Mouse (Mus musculus) gastrocnemius, postnatal 14 days (tissue): Measurements from ENCODE around the gene Dcun1d2. TPM values are rescaled to one million over a fixed set of nuclear protein-coding genes. Genes with fewer than 3 reads are reported as not detected.
"Not testable (repeated sequence)": the region's sequence is repeated elsewhere in the genome, so short reads cannot be mapped to it uniquely, and the experiment has no call there.

ENCODE experiments used
- DNase-seq: peaks from one replicate; pipeline ENCODE4 v3.0.0; 2021; ENCODE audit warnings: mixed read lengths
- intact Hi-C: fragments of 180-260 bp; cut with DNase I; formaldehyde crosslinking; loops from one replicate; pipeline ENCODE4 v1.15.1; 2025; ENCODE audit warnings: low total_unique reads
- long read RNA-seq, 2 experiments: library from polyadenylated mRNA; stranded (forward); transcript quantifications; one replicate each; pipeline ENCODE4 v2.0.0; 2021
- total RNA-seq, 2 experiments: library from RNA; stranded (reverse); gene quantifications; 2 replicates each; pipeline ENCODE4 v1.2.3; 2021

Gene Dcun1d2
- total RNA-seq: 10 to 100 TPM; 45.6 to 46.1 TPM
- long read RNA-seq, experiment 1, transcript Dcun1d2-201 (7 exons, 2,748 nt): major isoform, 52 of 73 reads
- long read RNA-seq, experiment 1, partial matches to known transcripts: 8 of 73 reads
- long read RNA-seq, experiment 1, other reads (novel, unspliced or antisense): 6 of 73 reads
- long read RNA-seq, experiment 2, transcript Dcun1d2-201 (7 exons, 2,748 nt): major isoform, 50 of 83 reads
- long read RNA-seq, experiment 2, transcript Dcun1d2-203 (6 exons, 2,937 nt): minor isoform, 6 of 83 reads
- long read RNA-seq, experiment 2, partial matches to known transcripts: 12 of 83 reads
- long read RNA-seq, experiment 2, other reads (novel, unspliced or antisense): 12 of 83 reads

- peak; percentile 96 for DNase-seq
- intact Hi-C loops: no loop called here
Measured at GRCm38 (mm10) chr8:13287692-13288623, at the start of gene Dcun1d2, which contains the start of gene Tmco3. TSS of gene Dcun1d2 (minus strand) at chr8:13288131. TSS of gene Tmco3 (plus strand) at chr8:13288190.

GRCm38 (mm10) chr8:13337678-13338077, 49.7 kb upstream of the Dcun1d2 start:
- no peak for DNase-seq
- intact Hi-C loops: no loop called here

- DNase-seq, intact Hi-C loops: not testable (repeated sequence)
Measured at GRCm38 (mm10) chr8:13337245-13337644, 49.3 kb upstream of the Dcun1d2 start.

GRCm38 (mm10) chr8:13334671-13335070, 46.7 kb upstream of the Dcun1d2 start:
- intact Hi-C loops: no loop called here
- DNase-seq: no peak

- intact Hi-C loops: no loop called here
- DNase-seq: no peak
Measured at GRCm38 (mm10) chr8:13326598-13326997, 38.7 kb upstream of the Dcun1d2 start.

GRCm38 (mm10) chr8:13316671-13317070, 28.7 kb upstream of the Dcun1d2 start:
- intact Hi-C loops: no loop called here

GRCm38 (mm10) chr8:13314922-13315321, 27.0 kb upstream of the Dcun1d2 start:
- DNase-seq: no peak
- intact Hi-C loops: no loop called here

More at GRCm38 (mm10) chr8:13316671-13317070, 28.7 kb upstream of the Dcun1d2 start:
- DNase-seq: no peak

- DNase-seq: no peak
- intact Hi-C loops: no loop called here
Measured at GRCm38 (mm10) chr8:13306916-13307315, 19.0 kb upstream of the Dcun1d2 start.

GRCm38 (mm10) chr8:13306309-13306909, 18.5 kb upstream of the Dcun1d2 start:
- DNase-seq: no peak
- intact Hi-C loops: no loop called here

- intact Hi-C loops: no loop called here
- no peak for DNase-seq
Measured at GRCm38 (mm10) chr8:13305884-13306283, 18.0 kb upstream of the Dcun1d2 start.

- DNase-seq: no peak
- intact Hi-C loops: no loop called here
Measured at GRCm38 (mm10) chr8:13305459-13305858, 17.5 kb upstream of the Dcun1d2 start.

- DNase-seq: no peak
- intact Hi-C loops: no loop called here
Measured at GRCm38 (mm10) chr8:13301036-13301435, 13.1 kb upstream of the Dcun1d2 start.

GRCm38 (mm10) chr8:13299571-13299970, 11.6 kb upstream of the Dcun1d2 start:
- intact Hi-C loops: no loop called here
- no peak for DNase-seq

GRCm38 (mm10) chr8:13293677-13294470, 5.9 kb upstream of the Dcun1d2 start:
- no peak for DNase-seq
- intact Hi-C loops: no loop called here

GRCm38 (mm10) chr8:13292364-13292763, 4.4 kb upstream of the Dcun1d2 start:
- peak; percentile 70 for DNase-seq
- intact Hi-C loops: no loop called here

GRCm38 (mm10) chr8:13288646-13289045, 715 bp upstream of the Dcun1d2 start:
- no peak for DNase-seq
- intact Hi-C loops: no loop called here

- intact Hi-C loops: no loop called here
- DNase-seq: peak; percentile 90
Measured at GRCm38 (mm10) chr8:13287304-13287691, 633 bp downstream of the Dcun1d2 start.

GRCm38 (mm10) chr8:13283200-13283599, 4.7 kb downstream of the Dcun1d2 start:
- intact Hi-C loops: no loop called here
- no peak for DNase-seq

- intact Hi-C loops: no loop called here
- no peak for DNase-seq
Measured at GRCm38 (mm10) chr8:13276941-13277447, 10.9 kb downstream of the Dcun1d2 start.
